Mouse (Mus musculus) right cerebral cortex, postnatal 14 days (tissue): ENCODE data around the gene Trub1.

Source experiments
- DNase-seq: peaks from one replicate; pipeline ENCODE4 v3.0.0; 2022

Trub1 gene

DNA sequence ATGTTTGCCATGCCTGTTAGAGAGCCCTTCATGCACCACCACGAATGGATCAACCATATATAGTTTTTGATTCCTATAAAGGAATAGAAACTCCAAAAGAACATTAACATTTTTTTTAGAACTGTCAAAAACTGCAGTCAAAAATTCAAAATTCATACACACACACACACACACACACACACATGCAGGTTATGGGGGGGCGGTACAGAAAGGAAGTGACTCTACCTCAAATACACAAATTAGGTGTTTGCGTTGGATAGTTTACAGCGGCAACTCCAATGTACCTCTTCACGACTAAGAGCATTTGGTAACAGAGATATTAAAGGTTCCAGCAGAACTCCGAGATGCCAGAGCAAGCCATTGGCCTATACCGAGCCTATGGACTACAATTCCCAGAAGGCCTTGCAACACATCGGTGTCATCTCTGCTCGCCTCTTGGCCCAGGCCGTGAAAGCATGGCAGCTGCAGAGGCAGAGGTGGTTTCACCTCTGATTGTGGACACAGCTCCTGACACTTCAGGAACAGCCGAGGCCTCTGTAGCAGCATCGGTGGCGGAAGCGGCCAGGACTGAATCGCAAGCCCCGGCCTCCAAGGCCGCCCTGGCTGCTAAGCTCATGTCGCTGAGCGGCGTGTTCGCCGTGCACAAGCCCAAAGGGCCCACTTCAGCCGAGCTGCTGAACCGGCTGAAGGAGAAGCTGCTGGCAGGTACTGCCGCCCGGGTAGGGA is at the start of gene Trub1:
TSS of gene Trub1 (plus strand) at position 421 of the 726 bp plus-strand sequence.
- peak; percentile 65 for DNase-seq

DNA sequence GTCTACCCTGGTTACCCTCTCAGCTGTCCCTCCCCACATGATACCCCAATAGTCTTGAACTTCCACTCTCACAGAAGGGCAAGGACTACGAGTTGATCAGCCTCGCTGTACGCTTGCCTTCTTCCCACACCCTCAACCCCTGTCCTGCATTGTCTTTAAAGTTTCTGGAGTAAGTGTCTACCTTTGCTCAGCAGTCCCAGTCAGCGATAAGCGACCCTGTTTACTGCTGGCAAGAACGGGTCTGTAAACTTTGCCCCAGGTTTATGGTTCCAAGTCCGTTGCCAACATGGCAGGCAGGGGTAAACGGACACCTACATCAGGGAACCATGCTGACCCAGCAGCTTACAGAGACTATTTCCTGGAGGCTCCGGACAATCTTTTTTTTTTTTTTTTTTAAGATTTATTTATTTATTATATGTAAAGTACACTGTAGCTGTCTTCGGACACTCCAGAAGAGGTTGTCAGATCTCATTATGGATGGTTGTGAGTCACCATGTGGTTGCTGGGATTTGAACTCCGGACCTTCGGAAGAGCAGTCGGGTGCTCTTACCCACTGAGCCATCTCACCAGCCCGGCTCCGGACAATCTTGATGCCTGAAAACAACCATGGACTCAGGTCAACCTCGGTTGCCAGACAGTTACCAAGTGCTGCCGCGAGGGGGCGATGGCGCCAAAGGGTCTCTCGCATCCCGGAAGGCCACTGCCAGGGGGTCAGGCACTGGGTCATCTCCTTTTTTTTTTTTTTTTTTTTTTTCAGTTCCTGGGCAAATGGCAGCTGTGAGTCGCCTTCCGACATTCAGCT is 48.8 kb upstream of the Trub1 start:
- DNase-seq: peak; percentile 67

DNA sequence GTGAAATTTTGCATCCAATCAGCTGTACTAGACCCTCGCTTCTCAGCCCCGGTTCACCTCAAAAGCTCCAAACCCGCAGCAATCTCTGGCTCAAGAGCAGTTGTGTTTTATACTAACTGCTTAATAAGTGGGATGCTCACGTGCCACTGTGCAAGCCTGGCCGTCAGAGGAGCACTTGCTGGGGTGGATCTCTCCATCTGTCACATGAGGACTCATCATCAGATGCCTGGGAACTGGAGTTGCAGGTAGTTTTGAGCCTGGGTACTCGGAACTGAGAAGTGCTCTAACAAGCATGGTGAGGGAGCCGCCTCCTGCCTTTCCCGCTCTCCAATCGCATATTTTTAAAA is 48.2 kb upstream of the Trub1 start:
- no peak for DNase-seq

DNA sequence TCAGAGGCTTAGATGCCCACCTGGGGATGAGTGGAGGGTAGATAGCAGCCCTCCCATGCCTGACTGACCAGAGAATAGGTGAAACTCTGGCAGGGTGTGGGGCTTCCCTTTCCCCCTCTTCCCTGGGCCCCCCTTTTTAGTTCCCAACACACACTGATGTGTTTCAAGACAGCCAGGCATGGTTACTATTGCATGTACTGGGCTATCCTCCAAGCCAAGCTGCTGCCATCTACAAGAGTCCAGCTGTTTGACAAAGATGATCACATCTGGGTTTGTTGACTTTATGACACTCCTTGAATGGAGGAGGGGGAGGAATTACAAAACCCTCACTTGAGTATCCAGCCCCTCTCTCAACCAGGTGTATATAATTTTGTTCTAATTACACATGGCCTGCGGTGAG is 44.8 kb upstream of the Trub1 start:
- DNase-seq: no peak

DNA sequence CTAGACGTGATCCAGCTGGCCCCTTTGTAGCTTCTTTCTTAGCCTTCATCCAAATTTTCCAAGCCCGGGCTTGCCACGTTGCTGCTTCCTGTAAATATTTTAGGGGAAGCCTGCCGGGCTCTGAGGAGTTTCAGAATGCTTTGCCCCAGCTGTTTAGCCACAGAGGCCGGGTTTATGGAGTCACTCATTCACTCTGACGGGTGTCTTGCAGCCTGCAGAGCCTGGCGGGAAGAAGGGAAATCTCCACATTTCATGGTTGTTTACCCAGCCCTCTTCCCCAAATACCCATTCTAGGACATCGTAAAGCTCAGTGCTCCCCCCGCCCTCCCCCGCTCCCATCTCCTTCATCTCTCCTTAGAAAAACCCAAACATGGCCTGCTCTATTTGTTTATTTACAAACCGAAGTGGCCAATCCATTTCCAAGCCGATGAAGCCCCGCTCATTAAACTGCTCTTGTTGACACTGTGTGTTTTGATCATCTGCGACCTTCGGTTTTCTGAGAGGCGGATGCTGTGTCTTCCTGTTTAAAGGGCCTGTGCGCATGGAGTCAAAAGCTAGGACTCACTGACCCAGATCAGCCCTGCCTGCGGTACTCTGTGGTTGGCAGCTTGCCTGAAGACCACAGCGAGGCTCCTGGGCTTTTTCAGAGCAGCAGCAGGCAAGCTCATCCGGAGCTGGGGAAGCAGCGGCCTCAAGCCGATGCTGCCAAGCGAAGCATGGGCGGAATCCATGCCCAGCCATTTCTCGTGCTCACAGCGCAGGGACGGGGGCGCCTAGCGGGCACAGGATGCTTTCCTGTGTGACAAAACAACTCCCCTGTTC is 41.1 kb upstream of the Trub1 start:
- DNase-seq: peak; percentile 56

DNA sequence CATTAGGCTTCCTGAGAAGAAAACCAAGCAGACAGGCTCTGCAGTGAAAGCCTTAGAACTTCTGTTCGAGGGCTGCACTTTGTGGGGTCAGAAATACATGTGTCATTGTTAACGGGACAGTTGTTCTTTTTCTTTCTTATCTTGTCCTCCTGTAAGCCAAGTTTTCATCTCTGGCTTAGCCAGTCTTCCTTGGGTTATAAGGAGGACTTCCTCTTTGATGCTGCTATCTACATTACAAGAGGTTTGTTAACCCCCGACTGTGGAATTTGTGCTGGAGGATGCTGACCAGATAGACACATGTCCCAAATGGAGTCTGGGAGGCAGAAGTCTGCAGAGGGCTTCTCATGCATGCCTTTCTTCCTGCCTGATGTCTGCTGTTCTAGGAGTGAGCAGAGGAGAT is 39.5 kb upstream of the Trub1 start:
- DNase-seq: no peak

DNA sequence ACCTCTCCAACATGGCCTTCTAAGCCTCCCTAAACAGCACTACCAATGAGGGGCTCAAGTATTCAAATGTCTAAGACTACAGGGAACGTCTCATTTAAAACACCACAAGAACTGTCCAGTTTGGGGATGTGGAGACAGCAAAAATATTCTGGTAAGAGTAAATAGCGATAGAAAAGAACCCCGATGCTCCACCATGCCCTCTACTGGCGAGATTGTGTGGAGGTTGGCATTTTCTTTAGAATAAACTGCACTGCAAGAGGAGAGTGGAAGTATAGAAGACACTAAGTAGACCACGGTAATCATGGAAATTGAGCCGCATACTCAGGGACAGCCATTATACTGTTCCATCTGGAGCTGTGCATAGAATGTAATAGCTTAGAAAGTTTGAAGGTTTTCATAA is 38.8 kb upstream of the Trub1 start:
- DNase-seq: no peak

DNA sequence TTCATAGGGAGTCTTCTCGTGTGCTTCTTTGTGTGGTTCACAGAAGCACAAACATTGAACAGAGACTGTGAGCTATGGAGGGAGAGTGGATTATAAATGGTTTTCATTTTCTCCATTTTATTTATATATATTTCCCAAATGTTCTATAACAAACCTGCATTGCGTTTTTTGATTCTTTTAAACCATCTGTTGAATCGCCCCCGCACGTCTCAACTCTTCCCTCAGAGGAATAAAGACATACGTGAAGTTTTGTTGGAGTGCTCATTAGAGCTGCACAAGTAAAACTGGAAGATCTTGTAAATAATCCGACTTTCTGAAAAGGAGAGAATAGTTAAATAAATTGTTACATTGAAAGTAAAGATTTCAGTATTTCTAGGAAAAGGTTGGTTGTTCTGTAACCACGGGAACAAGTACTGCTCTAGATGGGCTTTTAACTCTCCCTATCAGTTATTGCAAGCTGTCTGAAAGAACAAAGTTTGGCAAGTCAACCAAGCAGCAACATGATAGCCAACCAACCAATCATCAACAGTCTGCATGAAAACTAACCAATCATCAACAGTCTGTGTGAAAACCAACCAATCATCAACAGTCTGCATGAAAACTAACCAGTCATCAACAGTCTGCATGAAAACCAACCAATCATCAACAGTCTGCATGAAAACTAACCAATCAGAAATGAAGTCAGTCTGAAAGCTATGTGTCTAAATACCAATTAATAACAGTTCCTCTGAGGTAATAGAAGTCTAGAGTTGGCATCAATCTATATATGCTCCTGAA is 37.5 kb upstream of the Trub1 start:
- no peak for DNase-seq

DNA sequence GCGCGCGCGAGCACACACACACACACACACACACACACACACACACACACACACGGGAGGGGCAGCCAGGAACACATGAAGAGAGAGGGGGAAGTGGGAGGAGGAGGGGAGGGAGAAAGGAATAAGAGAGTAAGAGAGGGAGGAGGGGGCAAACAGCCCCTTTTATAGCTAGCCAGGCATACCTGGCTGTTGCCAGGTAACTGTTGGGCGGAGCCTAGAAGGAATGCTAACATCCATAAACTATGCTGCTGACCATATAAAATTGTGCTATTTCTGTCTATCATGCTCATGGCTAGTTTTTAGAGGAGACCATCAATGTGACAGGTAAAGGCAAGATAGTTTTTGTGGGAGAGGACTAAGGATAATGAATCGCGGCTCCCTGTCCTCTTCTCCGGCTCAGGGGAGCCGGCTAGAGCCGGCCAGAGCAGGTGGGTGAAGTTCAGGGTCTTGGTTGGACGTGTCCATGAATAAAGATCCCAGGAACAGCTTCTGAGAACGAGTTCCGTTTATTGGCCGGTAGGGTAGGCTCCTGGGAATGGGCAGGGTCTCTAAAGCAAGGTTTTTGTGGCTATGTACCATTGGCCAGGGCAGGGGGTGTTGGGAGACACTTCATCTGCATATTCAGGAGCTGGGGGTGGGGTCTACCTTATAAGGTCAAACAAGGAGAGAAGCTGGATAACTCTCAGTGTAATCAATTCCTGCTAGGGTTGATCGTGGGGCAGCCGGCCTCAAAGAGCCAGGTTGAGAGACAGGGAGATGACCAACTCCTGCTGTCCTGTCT is 34.7 kb upstream of the Trub1 start:
- no peak for DNase-seq

DNA sequence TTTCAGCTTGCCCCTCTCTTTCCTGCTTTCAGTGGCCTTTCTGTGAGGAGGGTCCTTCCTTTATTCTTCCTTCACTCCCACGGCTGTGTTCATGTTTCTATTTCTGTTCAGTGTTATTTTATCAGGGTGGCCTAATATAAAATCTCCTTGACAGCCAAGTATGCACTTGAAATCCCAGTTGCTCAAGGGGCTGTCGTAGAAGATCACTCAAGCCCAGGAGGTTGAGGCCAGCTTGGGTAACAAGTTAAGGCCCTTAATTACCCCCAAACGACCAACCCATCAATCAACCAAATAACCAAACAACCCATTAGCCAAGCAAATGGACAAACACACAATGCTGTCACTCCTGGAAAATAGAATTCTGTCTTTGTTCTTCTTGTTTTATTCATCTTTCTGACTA is 29.3 kb upstream of the Trub1 start:
- no peak for DNase-seq

DNA sequence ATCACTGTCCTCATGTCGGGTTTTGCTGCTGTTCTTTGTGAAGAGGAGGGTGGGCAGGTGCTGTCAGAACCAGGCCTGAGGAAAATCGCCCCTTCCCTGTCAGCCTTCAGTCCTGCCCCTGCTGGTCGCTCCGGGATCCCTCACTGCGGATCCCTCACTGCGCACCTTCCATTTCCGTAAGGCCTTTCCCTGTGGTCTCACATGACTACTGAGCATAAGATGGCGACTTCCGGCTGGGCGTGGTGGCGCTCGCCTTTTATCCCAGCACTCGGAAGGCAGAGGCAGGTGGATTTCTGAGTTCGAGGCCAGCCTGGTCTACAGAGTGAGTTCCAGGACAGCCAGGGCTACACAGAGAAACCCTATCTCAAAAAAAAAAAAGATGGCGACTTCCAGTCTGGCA is 27.4 kb upstream of the Trub1 start:
- DNase-seq: no peak

DNA sequence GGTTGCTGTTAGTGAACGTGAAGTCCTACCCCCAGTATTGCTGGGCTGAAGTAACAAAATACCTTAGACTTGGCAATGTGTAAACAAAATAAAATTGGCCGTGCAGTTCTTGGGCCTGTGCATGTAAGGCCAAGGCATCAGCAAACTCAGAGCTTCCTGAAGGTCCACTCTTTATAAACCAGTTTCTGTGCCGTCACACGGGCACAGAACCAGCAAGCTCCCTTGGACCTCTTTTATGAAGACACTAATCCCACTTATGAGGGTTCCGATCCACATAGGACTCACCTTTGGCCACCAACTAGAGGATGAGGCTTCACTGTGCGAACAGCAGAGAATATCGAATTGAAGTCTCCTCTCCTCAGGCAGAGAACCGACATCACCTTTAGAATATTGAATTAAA is 25.9 kb upstream of the Trub1 start:
- no peak for DNase-seq

DNA sequence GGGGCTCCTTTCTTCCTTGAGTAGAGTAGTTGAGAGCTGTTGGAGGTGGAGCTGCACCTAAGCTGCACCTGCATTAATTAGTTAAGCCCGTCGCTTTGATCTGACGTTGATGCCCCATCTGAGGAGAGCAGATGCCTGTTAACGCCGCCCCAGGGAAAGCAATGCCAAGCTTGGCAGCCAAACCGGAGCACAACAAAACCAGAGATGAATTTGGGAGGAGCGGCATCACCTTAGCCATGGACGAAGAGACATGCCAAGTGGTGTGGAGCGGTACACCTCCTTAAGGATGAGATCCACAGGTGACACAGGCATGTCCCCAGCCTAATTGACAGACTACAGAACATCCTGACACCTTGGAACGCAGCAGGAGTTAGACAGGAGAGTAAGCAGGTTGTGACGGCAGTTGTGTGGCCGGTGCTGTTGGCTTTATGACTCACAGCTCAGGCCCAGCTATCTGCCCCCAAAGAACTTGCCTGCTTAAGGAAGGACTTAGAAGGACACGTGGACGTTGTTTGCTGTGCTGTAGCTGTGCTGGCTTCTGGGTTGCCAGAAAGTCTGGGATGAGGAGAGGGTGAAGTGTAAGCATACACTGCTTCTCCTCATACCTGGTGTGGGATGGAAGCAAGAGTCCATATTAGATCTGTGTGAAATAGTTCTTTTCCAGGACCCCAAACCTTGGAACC is 24.8 kb upstream of the Trub1 start:
- no peak for DNase-seq

DNA sequence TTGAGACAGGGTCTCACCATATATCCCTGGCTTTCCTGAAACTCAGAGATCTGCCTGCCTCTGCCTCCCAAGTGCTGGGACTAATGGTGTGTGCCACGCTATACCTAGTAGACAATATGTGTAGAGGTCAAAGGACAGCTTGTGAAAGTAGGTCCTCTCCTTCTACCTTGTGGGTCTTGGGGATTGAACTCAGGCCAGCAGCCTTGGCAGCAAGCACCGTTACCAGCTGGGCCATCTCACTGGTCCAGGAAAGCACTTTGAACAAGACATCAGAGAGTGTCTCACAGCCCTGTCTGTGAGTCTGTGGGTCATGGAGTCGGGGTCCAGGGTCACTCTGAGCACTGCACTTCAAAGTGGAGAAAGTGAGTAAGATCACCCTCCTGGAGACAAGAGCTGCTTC is 24.1 kb upstream of the Trub1 start:
- no peak for DNase-seq

DNA sequence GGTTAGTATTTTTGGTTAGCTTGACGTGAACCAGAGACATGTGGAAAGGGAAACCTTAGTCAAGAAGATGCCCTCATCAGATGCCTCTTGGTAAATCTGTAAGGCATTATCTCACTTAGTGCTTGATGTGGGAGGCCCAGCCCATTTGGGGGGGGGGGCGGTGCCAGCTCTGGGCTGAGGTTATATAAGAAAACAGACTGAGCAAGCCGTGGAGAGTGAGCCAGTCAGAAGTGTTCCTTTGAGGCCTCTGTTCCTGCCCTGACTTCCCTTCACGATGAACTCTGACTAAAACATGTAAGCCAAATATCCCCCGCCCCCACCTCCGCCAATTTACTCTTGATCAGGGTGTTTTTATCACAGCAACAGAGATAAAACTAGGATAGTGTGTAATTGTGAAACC is 22.8 kb upstream of the Trub1 start:
- no peak for DNase-seq

DNA sequence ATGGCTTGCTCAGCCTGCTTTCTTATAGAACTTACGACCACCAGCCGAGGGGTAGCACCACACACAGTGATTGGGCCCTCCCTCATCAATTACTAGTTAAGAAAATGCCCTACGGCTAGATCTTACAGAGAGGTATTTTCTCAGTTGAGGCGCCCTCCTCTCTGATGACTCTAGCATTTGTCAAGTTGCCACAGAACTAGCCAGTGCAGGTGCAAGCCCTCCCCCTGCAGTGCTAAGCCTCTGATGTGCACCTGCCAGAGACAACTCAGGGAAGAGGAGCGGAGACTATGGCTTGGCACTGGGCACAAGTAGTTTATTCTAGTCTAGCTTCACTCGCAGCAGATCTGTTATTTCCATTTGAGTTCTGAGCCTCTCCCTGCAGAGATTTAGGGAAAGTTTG is 21.2 kb upstream of the Trub1 start:
- no peak for DNase-seq

DNA sequence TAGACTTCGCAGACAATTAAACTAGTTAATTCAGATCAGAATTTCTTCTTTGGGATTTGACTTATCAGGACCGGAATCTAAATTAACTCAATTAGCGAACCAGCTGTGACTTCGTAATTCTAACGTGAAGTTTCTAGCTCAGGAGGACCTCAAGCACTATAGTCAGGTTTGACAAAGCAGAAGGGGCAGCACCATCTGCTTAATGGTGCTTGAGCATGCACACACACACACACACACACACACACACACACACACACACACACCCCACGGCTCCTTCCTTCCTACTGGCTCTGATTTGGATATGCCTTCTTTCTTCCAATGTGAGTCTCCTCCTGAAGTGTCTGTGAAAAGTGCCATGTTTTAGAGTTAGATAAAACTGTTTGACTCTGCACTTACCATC is 18.7 kb upstream of the Trub1 start:
- no peak for DNase-seq

DNA sequence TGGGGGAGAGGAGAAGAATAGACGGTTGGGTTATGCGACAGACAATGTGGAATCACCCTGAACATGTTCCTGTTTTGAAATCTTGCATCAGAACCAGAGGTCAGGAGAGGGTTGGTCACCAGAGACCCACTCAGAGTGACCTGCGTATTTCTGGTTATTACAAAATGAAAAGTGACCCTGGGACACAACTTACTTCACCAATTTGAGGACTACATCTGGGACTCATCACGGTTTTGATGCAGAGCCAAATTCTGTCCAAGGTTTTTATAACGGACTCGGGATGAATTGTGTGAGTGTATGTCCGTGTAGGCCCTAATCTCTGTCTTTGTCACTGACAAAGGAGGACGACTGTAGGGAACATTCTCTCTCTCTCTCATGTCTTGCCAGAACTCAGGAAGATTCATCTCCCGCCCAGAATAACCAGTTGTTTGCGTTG is 16.1 kb upstream of the Trub1 start:
- no peak for DNase-seq

DNA sequence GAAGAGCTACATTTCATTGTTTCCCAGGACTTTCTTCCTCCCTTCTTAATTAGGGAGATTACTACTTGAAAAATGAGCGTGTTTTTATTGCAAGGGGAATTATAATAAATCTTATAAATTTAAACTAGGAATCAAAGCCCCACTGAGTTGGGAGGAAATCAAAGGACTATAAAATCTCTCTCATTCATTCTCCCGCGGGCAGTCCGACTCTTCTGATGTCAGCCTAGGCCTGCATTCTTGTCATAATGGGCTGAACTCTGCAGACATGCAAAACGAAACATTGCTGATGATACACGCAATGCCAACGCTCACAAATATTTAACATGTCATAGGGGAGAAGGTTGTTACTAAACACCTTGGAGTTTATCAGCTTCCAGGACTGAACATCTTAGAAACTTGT is 15.7 kb upstream of the Trub1 start:
- no peak for DNase-seq

DNA sequence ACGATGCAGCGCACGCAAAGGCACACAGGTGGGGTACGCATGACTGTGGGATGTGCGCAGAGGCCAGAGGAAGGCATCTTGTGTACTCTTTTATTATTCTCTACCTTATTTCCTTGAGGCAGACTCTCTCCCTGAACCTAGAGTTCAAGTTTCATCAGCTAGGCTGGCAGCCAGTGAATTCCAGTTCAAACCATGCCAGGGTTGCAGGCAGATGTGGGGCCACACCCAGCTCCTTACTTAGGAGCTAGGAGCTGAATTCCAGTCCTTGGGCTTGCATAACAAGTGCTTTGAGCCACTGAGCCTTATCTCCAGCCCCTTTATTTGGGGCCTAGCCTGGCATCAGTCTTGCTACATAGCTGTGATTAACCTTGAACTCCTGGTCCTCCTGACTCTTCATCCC is 13.4 kb upstream of the Trub1 start:
- DNase-seq: no peak

DNA sequence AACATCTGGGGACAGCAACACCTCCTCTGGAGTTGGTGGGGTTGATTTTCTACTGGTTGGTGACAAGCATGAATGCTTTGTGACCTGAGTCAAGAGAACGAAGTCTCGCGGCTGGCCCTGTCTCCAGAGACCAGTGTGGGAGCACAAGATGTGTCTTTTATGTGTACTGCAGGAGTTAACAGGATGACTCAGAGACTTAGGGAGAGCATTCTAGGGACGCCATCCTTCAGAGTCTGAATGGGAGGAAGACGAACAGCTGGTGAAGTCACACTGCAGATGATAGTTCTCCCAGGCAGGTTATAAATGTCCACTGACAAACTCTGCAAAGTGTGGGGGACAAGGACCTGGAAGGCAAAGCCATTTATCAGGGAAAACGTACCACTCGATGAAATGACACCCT is 11.2 kb upstream of the Trub1 start:
- no peak for DNase-seq
